Mouse (Mus musculus) heart, embryonic 16.5 days (tissue): ENCODE data around the gene Gdap2. TPM values are rescaled to one million over a fixed set of nuclear protein-coding genes. Genes with fewer than 3 reads are reported as not detected.

Experiments used
- ATAC-seq: fragments of 200-750 bp; cut with Nextera tagmentation; replicated peaks from 2 replicates; pipeline ENCODE4 v1.8.0; 2017; ENCODE audit warnings: moderate number of reproducible peaks; ENCODE audit not compliant: insufficient read depth, low FRiP score; ENCODE audit errors: extremely low read depth
- H3K27ac ChIP-seq: fragments of 300-500 bp; sonication (generic); 2 replicates; pipeline ENCODE4 v1.5.1; 2014; ENCODE audit warnings: mild to moderate bottlenecking, low read length, control low read depth, moderate library complexity
- H3K27me3 ChIP-seq: fragments of 300-500 bp; sonication (generic); 2 replicates; pipeline ENCODE4 v1.6.1; 2014; ENCODE audit warnings: low read length, mixed read lengths; ENCODE audit not compliant: control insufficient read depth, insufficient read depth
- H3K36me3 ChIP-seq: fragments of 300-500 bp; sonication (generic); 2 replicates; pipeline ENCODE4 v1.6.1; 2014; ENCODE audit not compliant: control insufficient read depth, insufficient read depth
- H3K4me1 ChIP-seq: fragments of 300-500 bp; sonication (generic); 2 replicates; pipeline ENCODE4 v1.6.1; 2014; ENCODE audit warnings: low read length, mixed read lengths; ENCODE audit not compliant: control insufficient read depth, insufficient read depth
- H3K4me2 ChIP-seq: fragments of 300-500 bp; sonication (generic); 2 replicates; pipeline ENCODE4 v1.6.1; 2014; ENCODE audit warnings: low read depth, mild to moderate bottlenecking, control low read depth, low read length
- H3K4me3 ChIP-seq: fragments of 300-500 bp; sonication (generic); 2 replicates; pipeline ENCODE4 v1.5.1; 2014; ENCODE audit warnings: mild to moderate bottlenecking, control low read depth, low read length
- H3K9ac ChIP-seq: fragments of 300-500 bp; sonication (generic); 2 replicates; pipeline ENCODE4 v1.6.1; 2014; ENCODE audit warnings: low read length, control low read depth
- H3K9me3 ChIP-seq: fragments of 300-500 bp; sonication (generic); replicated peaks from 2 replicates; pipeline ENCODE4 v1.6.1; 2016; ENCODE audit warnings: low read length; ENCODE audit not compliant: control insufficient read depth
- WGBS: fragments of 180-500 bp; shearing (Covaris S2); extraction: QIAGEN DNeasy Blood & Tissue Kit; methylation state at CpG from one replicate; pipeline ENCODE4 v1.1.7; 2014; 5-methylcytosine and 5-hydroxymethylcytosine counted together
- polyA plus RNA-seq: library from polyadenylated mRNA; unstranded; fragments of >200 nt; fragmentation: Nextera tagmentation; extraction: Ambion mirVana; gene quantifications from 2 replicates; pipeline ENCODE4 v1.2.1, GENCODE M21; 2015

The Gdap2 gene
- polyA plus RNA-seq, 1 experiment from 2014 or later, result 21.6 TPM

GRCm38 (mm10) chr3:100227509-100227908, 65.3 kb downstream of the Gdap2 start:
- H3K27ac ChIP-seq, result no peak overlapping the region
- no peaks in the 10 kb centered on the region for H3K36me3 ChIP-seq
- no peaks in the 10 kb centered on the region for H3K27me3 ChIP-seq
- 13% methylated on average over 1 of the region's 1 CpGs for WGBS
- H3K4me1 ChIP-seq, result 0 out of 2 replicates have a peak, but pooled peaks cover 3% of the 10 kb centered on the region
- H3K4me3 ChIP-seq, result no peak overlapping the region
- H3K4me2 ChIP-seq, result no peak overlapping the region
- no peak overlapping the region for H3K9ac ChIP-seq
- H3K9me3 ChIP-seq, result no peaks in the 10 kb centered on the region
- ATAC-seq, result no peak

DNA sequence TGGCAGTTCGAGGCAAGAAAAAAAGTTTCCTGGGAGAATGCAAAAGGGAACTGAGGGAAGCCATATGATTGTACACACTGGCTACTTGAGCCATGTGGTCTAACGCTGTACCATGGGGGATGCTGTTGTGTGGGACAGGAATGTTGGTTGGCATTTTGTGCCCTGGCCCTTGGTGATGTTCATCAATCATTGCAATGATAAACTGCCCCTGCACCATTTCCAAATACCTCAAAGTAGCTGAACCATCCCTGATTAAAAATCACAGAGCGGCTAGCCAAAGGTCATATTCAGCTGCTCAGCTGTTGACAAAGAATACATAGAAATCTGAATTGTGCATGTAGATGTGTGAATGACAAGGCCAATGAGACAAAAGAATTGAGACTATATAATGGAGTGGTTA, 66.8 kb downstream of the Gdap2 start:
- no peak overlapping the region for H3K4me3 ChIP-seq
- 75% methylated on average over 3 of the region's 3 CpGs for WGBS
- H3K27ac ChIP-seq, result no peak overlapping the region
- H3K4me1 ChIP-seq, result 0 out of 2 replicates have a peak, but pooled peaks cover 3% of the 10 kb centered on the region
- H3K9ac ChIP-seq, result no peak overlapping the region
- H3K9me3 ChIP-seq, result no peaks in the 10 kb centered on the region
- no peaks in the 10 kb centered on the region for H3K27me3 ChIP-seq
- H3K4me2 ChIP-seq, result no peak overlapping the region
- no peaks in the 10 kb centered on the region for H3K36me3 ChIP-seq
- ATAC-seq, result no peak

DNA sequence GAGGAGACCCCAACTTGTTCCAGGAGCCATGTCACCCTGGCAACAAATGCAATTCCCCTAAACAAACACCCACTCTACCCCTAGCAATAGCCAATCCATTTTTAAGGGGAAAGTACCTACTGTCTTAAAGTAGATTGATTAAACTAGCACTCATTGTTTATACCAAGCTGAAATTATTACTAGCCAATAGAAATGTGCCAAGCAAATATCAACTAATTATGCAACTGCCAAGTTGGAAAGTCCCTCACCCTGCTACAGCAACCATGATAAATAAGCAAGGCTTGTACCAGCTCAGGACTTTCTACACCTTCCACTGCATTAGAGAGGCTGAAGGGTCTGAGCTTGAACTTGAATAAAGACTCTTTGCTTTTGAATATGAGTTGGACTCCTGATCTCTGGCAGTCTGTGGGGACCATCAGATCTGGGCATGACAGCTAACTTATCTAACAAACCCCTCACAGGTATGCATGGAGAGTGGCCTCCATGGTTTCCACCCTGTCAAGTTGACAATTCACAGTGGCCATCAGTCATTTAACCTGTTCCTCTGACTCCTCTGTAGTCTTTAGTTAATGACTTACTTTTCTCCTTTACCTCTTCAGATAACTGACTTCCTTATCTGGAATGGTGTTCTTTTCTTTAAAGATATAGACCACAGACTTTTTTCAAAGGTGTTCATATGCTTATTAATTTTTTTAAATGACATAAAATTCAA, 74.7 kb downstream of the Gdap2 start:
- H3K4me3 ChIP-seq, result no peak overlapping the region
- no peaks in the 10 kb centered on the region for H3K27me3 ChIP-seq
- no peak overlapping the region for H3K9ac ChIP-seq
- no peaks in the 10 kb centered on the region for H3K36me3 ChIP-seq
- no peak overlapping the region for H3K27ac ChIP-seq
- H3K4me2 ChIP-seq, result no peak overlapping the region
- no peaks in the 10 kb centered on the region for H3K9me3 ChIP-seq
- no peaks in the 10 kb centered on the region for H3K4me1 ChIP-seq
- no peak for ATAC-seq

- Histone ChIP-seq H3K4me3 (no peak overlapping the region), H3K9ac (no peak overlapping the region), H3K27ac (no peak overlapping the region), H3K9me3 (no peaks in the 10 kb centered on the region), H3K27me3 (no peaks in the 10 kb centered on the region), H3K36me3 (no peaks in the 10 kb centered on the region), H3K4me1 (no peaks in the 10 kb centered on the region), H3K4me2 (no peak overlapping the region)
- no peak for ATAC-seq
- 78% methylated on average over 4 of the region's 4 CpGs for WGBS
Measured at GRCm38 (mm10) chr3:100242230-100242629, 80.0 kb downstream of the Gdap2 start.

DNA sequence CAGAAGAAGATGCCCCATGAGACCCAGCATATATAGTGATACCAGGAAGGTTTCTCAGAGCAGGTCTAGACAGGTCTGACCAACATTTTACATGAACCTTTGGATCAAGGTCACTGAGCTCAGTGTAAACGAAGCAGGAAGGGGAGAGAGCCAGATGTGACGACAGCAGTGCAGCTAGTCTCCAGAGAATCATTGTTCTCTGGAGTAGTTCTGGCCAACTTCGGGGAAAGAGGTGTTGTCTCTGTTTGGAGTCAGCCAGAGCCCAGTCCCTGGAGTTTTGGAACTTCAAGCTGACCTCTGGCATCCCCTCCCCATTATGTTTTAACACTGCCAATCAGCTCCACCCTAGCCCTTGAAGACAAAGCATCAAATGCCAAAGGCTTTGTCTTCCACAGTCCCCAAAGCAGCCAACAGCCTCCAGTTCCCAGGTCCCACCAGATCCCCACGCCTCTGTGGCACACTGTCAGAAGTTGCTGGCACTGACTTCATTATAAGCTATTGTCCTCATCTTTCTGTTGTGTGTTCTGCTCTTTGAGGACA, 84.2 kb downstream of the Gdap2 start:
- Histone ChIP-seq H3K4me3 (no peak overlapping the region), H3K4me1 (no peaks in the 10 kb centered on the region), H3K27ac (no peak overlapping the region), H3K4me2 (no peak overlapping the region), H3K36me3 (no peaks in the 10 kb centered on the region), H3K27me3 (no peaks in the 10 kb centered on the region), H3K9me3 (no peaks in the 10 kb centered on the region), H3K9ac (no peak overlapping the region)
- WGBS, result 36% methylated on average over 4 of the region's 4 CpGs
- ATAC-seq, result no peak

Other genes starting within 250 kb of the Gdap2 start
- 29.4 and 32.2 TPM in 2 replicates for gene Wdr3, start within 50 bp of the Gdap2 start, polyA plus RNA-seq